ENCODE assay signal across 16 mouse cellular contexts in the genomic region with DNA sequence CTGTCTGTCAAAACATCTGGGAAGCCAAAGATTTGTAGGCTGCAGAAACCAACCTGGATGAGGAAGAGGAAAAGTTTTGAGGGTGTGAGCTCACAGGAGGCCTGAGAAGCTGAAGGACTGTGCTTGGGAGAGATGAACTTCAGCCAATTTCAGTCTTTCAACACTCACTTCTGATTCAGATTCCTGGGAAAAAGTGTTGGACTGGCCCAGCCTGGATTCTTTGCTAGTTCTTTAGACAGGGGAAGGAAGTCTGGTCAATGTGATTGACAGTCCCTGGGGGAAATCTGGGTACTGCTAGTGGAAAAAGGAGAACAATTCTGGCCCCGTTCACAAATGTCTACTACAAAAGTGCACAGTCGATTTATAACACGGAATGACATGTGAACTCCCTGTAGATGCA.
DNase-seq lines count a peak whose midpoint lies in the region; ATAC-seq and TF ChIP-seq lines count a peak whose summit lies in the region.
"Had no signal": no experiment of that assay in that cellular context is flagged by ENCODE, and none has a peak within 500 bp of the region (broad histone marks: within the 10 kb centered on the region; RNA-seq: fewer than 3 reads in every experiment).

No protein-coding gene starts in this region.

- no peak overlapping the region for H3K4me2 ChIP-seq in lung, embryonic 16.5 days (ENCODE audit: low read depth, low read length)
- H3K4me2 ChIP-seq: liver, embryonic 12.5 days had no signal

- DNase-seq in adrenal gland, postnatal 10 days: peak; percentile 40
- no peak for DNase-seq in adrenal gland, adult 18-20 months (ENCODE audit: low spot score in 2 of 2)
- DNase-seq in lung, adult 2 months: no peak
- peak; percentile 59 for DNase-seq in kidney, adult 9 months
- no peak for DNase-seq in embryo, embryonic 10 days (ENCODE audit: low spot score)
- no peak for DNase-seq in ovary, adult 18-20 months (ENCODE audit: low spot score)
- no peak for DNase-seq in thymus, postnatal 36 days
- DNase-seq: cerebellum, adult 11-12 months; gastrocnemius, postnatal 36 days; retina, postnatal 1 day; thymus, postnatal 14 days had no signal

- no peaks in the 10 kb centered on the region; the same call in 1 of the 2 replicates for H3K9me3 ChIP-seq in lung, embryonic 16.5 days (ENCODE audit: control insufficient read depth, low read length)
- H3K9me3 ChIP-seq: liver, embryonic 12.5 days had no signal

- no peak for TF ChIP-seq CTCF in lung, adult 2 months (IDR thresholded peaks at IDR 0.05; ENCODE audit: insufficient read depth, low read length)

- 66% methylated on average over 3 of the region's 3 CpGs for WGBS in lung, embryonic 16.5 days
- 53% methylated on average over 3 of the region's 3 CpGs for WGBS in lung, adult 2 months

- 0 out of 2 replicates have a peak, but pooled peaks have one; percentile 28 for ATAC-seq in lung, embryonic 16.5 days (ENCODE audit: low read depth)
- ATAC-seq: forebrain, embryonic 14.5 days; inflammation-experienced regulatory T-cells, adult 6 months; liver, embryonic 12.5 days had no signal

- TF ChIP-seq POLR2A in lung, adult 2 months (IDR thresholded peaks at IDR 0.05; ENCODE audit: borderline replicate concordance, extremely low read depth, low read depth, low read length): no peak

- no peaks in the 10 kb centered on the region for H3K27me3 ChIP-seq in lung, embryonic 16.5 days (ENCODE audit: control insufficient read depth, insufficient read depth, low read depth, low read length)
- H3K27me3 ChIP-seq: liver, embryonic 12.5 days had no signal

- H3K4me1 ChIP-seq in lung, embryonic 16.5 days (replicated peaks; ENCODE audit: control insufficient read depth, insufficient read depth, low read length): no peaks in the 10 kb centered on the region; the same call in 1 of the 2 replicates
- peaks cover 14% of the 10 kb centered on the region for H3K4me1 ChIP-seq in lung, adult 2 months (ENCODE audit: control insufficient read depth, insufficient read depth, low read length)
- H3K4me1 ChIP-seq: midbrain, embryonic 10.5 days had no signal

- no peak overlapping the region for H3K27ac ChIP-seq in lung, embryonic 16.5 days (ENCODE audit: low read length)
- H3K27ac ChIP-seq: liver, embryonic 12.5 days; midbrain, embryonic 10.5 days had no signal

- peaks cover 8% of the 10 kb centered on the region for H3K36me3 ChIP-seq in lung, embryonic 16.5 days (ENCODE audit: control insufficient read depth, insufficient read depth, low read length)

- H3K9ac ChIP-seq in lung, embryonic 16.5 days (ENCODE audit: low read length): no peak overlapping the region
- H3K9ac ChIP-seq: liver, embryonic 12.5 days had no signal

- no peak overlapping the region for H3K4me3 ChIP-seq in lung, embryonic 16.5 days (ENCODE audit: low read length)
- H3K4me3 ChIP-seq in lung, adult 2 months (replicated peaks; ENCODE audit: extremely low read depth, low read depth, low read length): no peak overlapping the region
- H3K4me3 ChIP-seq: liver, embryonic 12.5 days; midbrain, embryonic 10.5 days had no signal

Comparison
In these comparisons a context has a peak if more than half of its experiments do, and no peak if none do; other contexts are left out.
1. DNase-seq: peak in adrenal gland, postnatal 10 days (single experiment) and kidney, adult 9 months (single experiment); none in adrenal gland, adult 18-20 months (0 of 2), lung, adult 2 months (single experiment), embryo, embryonic 10 days (single experiment), ovary, adult 18-20 months (single experiment) and thymus, postnatal 36 days (0 of 2).